Mouse (Mus musculus) lung, adult 18-20 months (tissue): ENCODE results near the gene Cadm4.
"Not testable (repeated sequence)": the region's sequence is repeated elsewhere in the genome, so short reads cannot be mapped to it uniquely, and the experiment has no call there.

ENCODE experiments used
- DNase-seq, 2 experiments: peaks; one replicate each; pipeline ENCODE4 v3.0.0; 2022; ENCODE audit warnings: mixed read lengths in 2 of 2

Gene Cadm4

DNA sequence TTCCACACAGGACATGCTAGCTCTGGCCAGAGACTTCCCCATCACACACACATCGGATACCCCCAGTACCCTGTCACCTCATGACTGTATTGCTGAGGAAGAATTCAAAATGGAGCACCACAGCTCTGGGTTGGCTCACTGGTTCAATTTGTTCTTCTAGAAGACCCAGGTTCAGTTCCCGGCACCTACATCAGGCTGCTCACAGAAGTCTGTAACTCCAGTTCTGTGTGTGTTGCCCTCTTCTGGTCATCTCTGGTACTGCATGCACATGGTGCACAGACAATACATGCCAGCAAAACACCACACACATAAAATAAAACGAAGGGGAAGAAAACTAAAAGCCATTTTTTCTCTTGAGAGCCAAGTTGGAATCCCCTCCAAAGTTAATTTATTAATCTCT lies 12.7 kb upstream of the Cadm4 start:
- no peak for DNase-seq

DNA sequence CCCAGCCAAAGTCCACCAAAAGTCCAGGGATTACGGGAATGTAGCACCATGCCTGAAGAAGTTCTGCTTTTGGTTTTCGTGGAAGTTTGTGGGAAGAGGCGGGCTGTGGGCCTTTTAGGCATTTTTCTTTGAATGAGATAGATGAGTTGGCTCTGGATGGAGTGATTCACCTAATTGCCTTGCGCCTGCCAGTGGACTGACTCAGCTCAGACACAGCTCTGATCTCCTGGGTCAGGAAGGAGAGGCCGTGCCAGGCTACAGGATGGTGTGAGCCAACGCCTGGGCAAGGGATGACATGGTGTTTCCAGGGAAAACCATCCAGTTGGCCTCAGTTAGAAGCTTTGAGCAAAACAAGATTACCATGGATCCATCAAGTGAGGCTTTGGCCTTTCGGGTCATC lies 11.5 kb upstream of the Cadm4 start:
- peak; percentile 34 to 49 for DNase-seq

DNA sequence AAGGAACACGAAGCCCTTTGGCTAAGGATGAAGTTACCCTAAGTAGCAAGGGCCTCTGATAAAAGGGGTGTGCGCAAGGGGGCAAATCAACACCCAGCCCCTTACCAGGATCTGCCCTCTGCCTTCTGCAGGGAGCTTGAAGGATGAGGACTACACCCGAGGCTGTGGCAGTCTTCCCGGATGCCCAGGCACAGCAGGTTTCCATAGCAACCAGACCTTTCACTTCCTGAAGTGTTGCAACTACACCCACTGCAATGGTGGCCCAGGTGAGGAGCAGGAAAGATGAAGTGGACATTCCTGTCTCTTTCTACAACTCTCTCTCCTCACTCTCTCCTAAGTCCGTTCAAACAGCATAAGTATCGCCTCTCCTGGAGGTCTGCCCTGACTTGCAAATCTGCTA lies 9.4 kb upstream of the Cadm4 start:
- DNase-seq, result no peak

DNA sequence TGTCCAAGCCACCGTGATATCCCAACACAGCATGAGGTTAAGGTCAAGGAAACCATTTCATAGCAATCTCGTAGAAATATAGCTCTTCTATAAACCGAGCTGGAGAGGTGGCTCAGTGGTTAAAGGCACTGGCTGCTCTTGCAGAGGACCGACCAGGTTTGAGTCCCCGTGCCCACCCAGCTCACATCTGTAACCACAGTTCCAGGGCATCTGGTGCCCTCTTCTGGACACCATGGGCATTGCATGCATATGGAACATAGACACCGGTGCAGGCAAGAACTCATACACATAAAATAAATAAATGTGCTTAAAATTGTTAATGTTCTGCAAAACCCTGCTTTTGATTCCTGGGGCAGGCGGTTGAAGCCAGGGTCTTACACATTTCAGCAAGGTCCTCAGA lies 8.9 kb upstream of the Cadm4 start:
- no peak for DNase-seq

DNA sequence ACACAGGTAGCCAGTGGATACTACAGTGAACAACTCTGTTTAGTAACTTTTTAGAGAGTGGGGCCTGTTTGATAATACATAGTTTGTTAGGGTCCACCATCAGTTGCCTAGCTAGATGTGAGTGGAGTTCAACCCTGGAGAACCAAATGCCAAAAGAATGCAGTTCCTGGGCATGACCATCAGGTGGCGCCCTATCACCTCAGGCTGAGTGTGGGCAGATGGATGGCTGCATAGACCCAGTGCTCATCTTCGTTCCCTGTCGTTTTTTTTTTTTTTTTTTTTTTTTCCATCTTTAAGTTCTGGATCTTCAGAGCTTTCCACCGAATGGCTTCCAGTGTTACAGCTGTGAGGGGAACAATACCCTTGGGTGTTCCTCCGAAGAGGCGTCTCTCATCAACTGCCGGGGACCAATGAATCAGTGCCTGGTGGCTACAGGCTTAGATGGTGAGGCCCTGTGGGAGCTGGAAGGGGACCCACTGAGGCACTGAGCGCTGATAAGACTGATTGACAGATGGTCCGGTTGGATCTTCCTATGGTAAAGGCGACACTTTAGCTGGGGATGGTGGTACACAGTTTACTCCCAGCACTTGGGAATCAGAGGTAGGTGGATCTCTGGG lies 7.8 kb upstream of the Cadm4 start:
- peak; percentile 51 to 53 for DNase-seq

DNA sequence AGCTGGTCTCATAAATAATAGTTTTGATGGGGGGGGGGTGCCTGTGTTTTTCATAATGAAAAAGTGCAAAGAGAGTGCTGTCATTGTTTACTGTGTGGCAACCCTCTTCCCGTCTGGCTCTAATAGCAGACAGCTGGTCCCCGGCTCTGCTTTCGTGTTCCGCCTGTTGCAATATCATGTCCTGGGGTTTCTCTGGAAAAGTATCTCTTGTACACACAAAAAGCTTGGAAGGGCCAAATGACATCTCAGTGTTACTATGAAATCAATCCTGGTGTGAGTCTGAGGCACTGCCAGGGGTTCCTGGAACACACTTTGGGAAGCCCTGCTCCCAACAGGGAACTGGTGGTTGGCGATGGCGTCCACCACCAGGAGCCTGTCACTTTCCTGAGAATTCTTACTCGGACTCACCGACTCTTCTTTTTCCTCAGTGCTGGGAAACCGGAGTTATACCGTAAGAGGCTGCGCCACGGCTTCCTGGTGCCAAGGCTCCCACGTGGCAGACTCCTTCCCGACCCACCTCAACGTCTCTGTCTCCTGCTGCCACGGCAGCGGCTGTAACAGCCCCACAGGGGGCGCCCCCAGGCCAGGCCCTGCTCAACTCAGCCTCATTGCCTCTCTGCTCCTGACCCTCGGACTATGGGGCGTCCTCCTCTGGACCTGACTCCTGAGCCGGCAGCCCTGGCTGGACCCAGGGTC lies 6.9 kb upstream of the Cadm4 start:
- DNase-seq, result no peak

DNA sequence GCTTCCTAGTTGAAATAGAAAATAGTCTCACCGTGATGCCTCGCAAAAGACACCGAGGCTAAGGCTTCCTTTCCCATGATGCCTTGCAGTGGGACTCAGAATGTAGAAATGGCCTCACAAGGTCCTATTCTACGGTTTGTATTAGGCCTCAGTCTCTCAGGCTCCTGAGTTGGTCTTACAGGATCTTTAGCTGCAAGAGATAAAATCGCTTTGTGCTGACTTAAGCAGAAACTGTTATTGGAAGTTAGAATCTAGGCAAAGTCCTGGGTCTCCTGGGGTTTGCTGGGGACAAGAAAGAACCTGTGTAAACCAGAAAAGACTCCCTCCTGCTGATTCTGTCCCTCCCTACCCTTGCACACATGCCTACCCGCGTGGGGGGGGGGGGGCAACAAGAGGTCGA lies 5.5 kb upstream of the Cadm4 start:
- DNase-seq, result no peak

DNA sequence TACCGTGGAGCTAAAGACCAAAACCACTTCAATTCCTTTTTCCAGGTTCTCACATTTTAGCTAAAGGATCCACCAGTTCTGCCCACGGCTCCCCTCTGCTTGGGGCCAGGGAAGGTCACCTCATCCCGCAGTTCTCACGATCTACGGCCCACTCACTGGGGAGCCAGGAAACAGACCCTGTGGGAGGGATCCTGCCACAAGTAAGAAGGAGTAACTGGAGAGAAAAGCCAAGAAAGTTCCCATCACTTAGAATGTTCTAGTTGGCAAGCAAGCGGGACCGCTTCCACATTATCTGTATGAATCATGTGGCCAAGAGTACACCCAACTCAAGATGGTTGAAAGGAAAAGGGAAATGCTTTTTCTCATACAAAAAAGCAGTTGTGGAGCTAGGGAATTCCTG lies 5.0 kb upstream of the Cadm4 start:
- no peak for DNase-seq

DNA sequence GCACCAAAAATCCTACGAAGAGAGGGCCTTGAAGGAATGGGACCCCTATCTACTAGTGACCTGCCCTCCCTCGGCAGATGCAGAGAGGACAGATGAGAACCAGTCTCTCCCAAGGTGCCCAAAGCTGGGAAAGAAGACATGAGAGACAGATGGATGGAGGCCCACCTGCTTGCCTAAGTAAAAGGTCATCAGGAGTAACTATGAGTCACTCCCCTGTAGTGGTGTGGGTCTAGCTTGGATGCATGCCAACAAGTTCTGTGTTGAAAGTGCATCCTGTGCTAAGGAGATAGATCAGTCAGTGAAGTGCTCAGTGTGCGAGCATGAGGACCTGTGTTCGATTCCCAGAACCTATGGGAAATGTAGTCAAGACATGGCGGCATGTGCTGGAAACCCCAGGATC lies 2.9 kb upstream of the Cadm4 start:
- DNase-seq, result no peak

DNA sequence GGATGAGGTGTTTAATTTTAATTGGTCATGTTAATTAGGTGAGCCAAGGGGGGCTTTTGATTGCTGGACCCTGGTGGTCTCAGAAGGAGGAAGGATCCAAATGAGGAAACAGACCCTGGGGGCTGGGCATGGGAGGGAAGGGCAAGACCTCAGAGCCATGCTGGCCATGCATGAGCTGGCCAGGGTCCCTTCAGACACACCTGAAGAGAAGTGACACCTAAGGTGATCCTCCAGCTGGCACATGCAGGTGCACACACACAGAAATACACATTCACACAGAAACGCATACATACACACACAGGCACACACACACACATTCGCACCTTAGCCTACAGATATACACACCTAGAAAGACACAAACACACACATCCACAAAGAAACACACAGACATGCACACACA lies 2.1 kb upstream of the Cadm4 start:
- DNase-seq, result no peak

DNA sequence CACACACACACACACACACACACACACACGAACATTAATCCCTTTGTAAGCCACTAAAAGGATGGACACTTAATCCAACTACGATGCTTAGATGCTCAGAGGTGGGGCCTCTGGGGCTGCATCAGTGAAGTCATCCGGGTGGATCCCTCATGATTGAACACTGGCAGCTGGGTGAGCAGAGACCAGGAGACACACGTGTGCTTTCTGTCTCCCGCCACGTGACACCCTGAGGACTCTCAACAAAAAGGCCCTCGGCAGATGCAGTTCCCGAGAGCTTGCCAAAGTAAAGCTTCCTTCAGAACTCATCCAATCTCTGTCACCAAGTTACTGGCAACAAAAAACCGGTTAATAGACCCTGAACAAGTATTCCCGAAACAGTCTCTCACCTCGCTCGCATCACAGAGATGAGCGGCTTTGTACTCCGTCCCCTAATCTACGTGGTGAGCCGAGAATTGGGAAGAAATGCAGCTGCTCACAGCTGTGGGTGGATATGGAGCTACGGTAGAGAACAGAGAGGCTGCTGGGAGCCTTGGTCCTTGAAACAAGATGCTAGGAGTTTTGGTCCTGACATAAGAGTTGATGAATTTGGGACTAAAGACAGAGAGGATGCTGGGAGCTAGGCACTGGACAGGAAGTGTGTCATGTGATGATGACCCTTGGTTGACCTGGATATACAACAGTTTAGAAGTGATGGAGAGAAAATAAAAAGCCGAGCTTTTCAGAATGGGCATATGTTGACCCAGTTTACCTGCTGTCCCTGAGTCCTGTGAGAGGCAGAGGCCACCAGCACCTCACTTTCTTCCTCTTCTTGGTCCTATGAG lies 1.5 kb upstream of the Cadm4 start:
- no peak for DNase-seq

DNA sequence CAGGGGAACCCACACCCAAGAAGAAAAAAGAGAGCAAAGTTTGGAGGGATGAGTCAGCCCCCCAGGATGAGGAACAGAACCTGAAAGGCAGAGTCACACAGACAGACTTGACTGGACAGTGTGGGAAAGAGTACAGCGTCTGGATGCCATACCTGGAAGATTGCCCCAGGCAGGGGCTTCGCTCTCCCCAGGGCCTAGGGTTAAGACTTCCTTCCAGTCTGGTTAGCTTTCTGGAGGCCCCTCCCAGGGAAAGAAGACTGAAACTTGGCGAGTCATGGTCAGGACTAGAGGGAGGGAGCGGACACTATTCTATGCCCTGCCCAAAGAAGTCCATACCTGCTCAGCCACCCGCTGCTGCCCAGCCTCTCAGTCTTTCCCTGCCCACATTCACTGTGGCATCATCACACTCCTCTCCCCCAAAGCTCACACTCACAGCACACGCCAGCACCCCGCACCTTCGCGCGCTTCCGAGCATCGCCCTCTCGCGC lies 793 bp upstream of the Cadm4 start:
- no peak for DNase-seq

DNA sequence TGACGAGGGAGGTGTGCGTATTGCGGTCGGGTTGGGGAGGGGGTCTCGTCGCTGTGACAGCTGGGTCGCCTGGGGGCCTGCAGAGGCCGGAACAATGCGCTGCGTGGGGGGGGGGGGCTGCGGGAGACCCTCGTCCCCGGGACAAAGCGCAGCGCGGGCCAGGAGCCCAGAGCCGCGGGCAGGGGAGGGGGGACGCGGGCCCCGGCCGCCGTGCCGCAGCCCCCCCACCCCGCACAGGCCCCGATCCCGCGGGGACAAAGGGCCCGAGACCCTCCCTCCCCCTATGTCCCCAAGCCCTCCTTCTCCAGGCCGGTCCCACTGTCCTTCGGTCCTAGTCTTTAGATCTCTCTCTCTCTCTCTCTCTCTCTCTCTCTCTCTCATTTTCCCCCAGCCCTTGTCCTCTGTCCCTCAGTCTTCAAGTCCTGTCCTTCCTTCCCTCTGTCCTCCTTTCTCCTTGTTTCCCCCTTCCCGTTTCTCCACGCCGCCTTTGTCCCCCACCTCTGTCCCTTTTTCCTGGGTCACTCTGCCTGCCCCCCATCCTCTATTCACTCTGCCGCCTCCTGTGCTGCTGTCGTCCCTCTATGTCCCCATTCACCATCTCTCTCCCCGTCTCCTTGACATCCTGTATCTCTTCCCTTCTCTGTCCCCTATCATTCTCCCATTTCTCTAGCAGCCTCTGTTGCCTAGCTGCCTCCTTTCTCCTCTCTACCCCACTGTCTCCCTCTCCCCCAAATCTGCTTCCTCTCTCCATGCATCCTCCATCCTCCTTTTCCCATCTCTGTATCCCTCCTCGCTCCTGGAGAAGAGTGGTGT lies 591 bp downstream of the Cadm4 start:
- no peak for DNase-seq

DNA sequence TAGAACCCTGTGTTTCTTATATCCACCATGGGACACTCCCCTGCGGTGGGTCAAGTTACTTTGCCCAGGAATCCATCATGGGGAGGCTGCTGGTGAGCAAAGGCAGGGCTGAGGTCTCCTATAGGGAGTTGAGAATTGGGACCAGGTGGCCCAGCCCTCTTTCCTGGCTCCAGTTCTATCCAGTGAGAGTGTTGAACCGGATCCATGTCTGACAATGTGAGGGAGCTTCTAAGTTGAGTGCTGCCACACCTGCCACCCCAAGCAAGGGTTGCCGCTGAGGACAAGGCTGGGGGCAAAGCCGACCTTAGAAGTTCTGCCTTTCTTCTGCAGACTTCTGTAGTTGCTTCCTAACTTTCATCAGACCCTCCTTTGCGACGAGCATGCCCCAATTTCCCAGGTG lies 1.5 kb downstream of the Cadm4 start:
- DNase-seq, result not testable (repeated sequence)

DNA sequence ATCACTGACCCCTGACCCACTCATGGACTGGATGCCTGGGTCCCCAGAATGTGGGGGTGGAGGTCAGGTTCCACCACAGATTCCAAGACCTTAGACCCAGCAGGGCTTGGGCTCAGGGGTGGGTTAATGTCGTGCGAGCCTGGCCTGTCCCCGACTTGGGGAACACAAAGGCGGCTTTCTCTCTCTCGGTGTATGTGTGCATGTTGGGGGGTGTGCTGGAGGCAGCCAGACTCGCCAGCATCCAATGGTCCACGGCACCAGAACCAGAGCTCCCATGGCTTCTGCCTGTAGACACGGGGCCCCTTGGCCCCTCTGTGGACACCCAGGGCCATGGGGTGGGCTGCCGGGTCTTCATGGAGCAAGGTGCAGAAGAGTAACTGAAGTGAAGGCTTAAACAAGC lies 3.7 kb downstream of the Cadm4 start:
- no peak for DNase-seq

DNA sequence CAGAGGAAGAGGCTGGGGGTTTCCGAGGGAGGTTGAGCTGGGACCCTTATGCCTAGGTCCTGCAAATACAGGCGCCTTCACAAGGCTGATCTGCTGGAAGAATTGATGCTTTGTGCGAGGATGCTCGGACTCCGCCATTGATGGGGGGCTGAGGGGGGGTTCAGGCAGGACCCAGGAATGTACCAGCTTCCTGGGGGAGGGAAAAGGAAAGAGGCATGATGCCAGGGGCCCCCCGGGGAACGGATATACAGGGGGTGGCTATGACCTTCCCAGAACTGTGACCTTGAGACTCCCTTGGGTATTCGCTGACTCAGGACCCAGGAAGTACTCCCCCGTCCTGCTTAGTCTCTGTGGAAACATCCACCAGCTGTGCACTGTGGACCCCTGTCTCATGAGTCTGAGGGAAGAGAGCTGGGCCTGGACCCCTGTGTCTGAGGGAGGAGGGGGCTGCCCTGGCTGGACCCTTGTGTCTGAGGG lies 4.9 kb downstream of the Cadm4 start:
- DNase-seq, result no peak

DNA sequence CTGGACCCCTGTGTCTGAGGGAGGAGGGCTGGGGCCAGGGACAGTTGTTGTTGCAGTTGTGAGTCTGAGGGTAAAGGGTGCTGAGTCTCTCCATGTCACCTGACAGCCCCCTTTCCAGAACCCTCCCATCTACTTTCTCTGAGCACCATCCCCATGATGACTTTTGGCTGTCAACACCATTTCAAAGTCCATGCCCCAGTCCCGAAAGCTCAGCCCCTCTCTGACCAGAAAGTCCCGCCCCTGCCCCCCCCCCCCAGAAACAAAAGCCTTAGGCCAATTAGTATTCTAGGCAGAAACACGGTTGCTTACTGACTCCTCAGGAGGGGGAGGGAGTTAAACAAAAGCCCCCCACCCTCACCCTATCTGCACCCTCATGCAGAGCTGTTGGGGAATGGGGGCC lies 5.6 kb downstream of the Cadm4 start:
- no peak for DNase-seq

DNA sequence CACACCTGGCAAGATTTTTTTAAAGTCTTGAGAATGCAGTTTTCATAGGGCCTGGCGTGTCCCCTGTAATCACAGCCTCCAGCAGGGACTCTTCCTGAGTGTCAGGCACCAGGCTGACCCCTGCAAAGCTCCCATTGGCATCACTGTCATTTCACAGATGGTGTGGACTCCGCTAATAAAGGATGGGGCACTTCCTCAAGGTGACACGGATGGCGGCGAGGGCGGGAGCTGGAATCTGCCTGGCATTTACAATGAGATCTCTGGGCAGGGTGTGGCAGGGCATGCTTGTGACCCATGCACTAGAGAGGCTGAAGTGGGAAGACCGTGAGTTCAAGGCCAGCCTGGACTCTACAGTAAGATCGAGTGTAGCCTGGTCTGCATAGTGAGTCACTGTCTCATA lies 6.5 kb downstream of the Cadm4 start:
- no peak for DNase-seq

DNA sequence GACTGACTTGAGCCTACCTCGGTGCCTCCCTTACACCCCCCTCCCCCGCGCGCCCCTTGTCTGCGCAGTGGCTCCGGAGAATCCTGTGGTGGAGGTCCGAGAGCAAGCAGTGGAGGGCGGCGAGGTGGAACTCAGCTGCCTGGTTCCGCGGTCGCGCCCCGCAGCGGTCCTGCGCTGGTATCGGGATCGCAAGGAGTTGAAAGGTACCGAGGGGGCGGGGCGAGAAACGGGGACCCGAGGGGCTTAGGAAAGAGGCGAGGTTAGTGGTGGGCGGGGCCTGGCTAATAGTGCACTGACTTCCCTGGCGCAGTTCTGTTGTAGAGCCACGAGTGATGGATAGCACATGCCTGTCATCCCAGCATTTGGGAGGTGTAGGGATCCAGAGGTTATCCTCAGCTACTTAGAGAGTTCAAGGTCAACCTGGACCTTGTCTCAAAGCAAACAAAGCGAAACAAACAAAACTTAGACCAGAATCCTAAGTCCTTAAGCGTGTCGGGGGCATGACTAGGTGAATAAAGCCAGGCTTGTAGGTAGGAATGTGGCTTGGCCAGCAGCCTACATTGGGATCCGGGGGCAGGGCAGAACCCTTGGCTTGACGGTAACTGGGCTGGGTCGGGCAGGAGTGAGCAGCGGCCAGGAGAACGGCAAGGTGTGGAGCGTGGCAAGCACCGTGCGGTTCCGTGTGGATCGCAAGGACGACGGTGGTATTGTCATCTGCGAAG lies 18.2 kb downstream of the Cadm4 start:
- DNase-seq, result peak in 1 of 2 experiments; percentile 31

DNA sequence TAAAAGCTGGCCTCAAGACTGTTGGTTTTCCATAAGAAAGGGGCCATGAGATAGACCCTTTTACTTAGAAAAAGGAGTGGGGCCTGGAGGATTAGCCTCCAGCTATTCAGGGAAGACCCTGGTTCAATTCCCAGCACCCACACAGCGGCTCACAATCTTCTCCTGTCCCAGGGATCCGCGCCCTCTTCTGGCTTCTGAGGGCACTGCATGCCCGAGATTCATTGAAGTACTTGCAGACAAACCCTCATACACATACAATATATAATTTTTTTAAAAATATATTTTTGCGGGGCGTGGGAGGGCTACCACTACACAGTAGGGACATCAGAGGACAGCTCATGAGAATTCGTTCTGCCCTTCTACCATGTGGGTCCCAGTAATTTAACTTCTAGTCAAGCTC lies 19.1 kb downstream of the Cadm4 start:
- peak in 1 of 2 experiments; percentile 21 for DNase-seq

DNA sequence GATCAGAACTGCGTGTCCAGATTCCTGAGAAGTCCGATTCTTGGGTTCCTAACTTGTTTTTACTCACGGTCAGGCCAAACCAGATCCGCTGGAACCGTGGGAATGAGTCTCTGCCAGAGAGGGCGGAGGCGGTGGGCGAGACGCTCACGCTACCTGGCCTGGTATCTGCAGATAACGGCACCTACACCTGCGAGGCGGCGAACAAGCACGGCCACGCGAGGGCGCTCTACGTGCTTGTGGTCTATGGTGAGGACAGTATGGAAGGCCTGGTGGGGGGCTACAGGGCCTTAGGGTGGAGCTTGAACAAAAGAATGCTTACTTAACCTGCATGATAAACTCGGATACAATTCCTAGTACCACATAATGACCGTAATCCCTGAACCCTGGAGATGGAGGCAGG lies 19.7 kb downstream of the Cadm4 start:
- DNase-seq, result peak; percentile 24 to 28

DNA sequence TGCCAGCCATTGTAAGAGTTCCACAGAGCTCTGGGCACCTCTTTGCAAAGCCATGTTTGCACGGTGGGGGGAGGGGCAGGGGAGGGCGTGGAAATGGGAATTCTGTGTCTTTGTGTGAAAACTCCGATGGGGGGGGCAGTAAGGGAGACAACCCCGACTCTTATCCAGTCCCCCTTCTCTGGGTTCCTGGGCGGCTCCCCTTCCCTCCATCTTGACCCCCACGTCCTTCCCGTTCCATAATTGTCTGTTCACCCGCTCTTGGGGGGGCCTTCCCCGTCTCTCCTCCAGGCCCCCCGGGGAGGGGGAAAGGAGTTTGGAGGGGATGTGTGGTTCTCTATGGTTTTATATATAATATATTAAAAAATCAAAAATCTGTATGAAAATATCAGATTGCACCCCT lies 22.2 kb downstream of the Cadm4 start:
- DNase-seq, result no peak
